Mouse (Mus musculus) frontal cortex, postnatal 25 days (tissue): ENCODE results near the gene Inpp4a.

ENCODE experiments used
- DNase-seq, 2 experiments: peaks; one replicate each; pipeline ENCODE4 v3.0.0; 2022; ENCODE audit warnings: low spot score in 2 of 2

Gene Inpp4a

GRCm38 (mm10) chr1:37323208-37323607, 23.5 kb downstream of the Inpp4a start:
- no peak for DNase-seq

DNA sequence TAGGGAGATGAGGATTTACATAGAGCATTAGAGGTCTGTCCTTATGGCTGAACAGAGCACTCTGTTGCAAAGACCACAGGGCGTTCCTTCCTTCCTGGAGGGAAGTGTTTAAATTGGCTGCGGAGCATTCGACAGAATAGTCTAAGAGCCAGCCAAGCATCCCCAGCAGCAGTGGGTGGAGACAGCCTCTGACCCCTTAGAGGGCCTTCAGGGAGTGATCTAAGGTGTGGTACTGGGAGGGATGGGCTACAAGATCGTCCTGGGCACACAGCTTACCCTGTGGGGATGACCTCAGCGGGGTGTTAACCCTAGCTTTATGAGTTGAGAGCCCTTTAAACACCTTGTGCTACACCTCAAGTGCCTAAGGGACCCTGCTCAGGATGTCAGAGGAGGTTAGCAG, 24.9 kb downstream of the Inpp4a start:
- no peak for DNase-seq

DNA sequence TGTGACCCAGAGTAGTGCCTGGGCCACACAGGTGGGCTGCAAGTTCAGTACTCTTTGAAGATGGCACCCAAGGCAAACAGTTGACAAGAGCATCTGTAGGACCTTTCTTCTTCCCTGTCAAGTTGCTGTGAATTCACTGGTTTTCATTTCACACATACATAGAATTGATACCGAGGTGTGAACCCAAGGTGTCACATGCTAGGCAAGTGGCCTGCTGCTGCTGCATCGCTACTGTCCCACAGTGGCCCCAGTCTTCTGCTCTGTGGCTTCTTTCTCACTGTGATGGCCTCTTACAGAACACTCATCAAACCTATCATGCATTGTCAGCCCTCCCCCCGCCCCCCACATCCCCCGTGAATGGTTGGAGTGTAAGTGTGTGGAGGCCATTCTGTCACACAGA, 27.6 kb downstream of the Inpp4a start:
- no peak for DNase-seq

- DNase-seq: no peak
Measured at GRCm38 (mm10) chr1:37329132-37329531, 29.5 kb downstream of the Inpp4a start.

- no peak for DNase-seq
Measured at GRCm38 (mm10) chr1:37329831-37330230, 30.2 kb downstream of the Inpp4a start.

- no peak for DNase-seq
Measured at GRCm38 (mm10) chr1:37332756-37333155, 33.1 kb downstream of the Inpp4a start.

DNA sequence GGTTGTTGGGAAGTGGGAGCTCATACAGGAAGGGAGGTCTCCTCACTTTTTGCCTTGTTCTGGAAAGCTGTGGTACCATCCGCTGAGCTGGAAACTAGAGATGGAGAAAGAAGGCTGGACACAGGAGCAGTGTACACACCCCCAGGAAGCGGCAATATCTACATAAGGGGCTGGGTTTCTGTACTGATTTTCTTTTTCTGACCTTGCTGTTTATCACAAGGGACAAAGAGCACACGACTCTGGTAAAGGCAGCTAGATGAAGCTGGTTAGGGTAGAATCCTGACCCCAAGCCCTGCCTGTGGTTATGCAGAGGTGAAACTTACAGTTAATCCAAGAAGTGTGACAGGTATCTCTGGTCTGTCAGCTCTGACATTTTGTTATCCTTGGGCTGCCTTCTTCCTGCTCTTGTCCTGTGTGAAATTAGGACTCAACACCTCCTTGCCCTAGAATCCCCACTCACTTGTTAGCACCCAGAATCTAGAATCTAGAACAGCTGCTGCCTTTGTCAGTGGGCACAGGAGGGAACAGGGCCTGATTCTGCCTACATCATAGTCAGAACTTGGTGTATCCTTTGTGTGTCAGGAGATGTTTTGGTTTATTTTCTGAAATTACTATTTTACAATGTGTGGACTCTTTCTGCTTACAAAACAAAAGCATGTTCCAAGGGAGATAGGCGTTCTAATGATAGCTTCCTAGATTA, 34.2 kb downstream of the Inpp4a start:
- no peak for DNase-seq

DNA sequence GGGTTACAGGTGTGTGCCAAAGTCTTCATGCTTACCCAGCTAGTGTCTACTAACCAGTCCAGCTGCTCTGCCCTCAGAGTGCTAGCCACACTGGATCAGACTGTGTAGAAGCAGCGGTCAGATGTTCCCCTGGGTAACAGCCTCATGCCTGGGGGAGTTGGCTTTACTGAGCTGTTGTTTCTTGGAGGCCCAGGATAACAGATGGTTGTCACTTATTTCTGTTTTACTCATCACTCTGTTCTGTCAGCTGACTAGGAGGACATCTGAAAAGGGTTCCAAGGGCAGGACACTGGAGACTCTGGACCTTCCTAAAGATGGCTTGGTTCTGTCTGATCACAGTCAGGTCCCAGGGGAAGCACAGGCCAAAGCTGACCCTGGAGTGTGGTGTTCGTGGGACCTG, 36.4 kb downstream of the Inpp4a start:
- no peak for DNase-seq

- DNase-seq: no peak
Measured at GRCm38 (mm10) chr1:37336794-37337193, 37.1 kb downstream of the Inpp4a start.

- no peak for DNase-seq
Measured at GRCm38 (mm10) chr1:37337273-37337672, 37.6 kb downstream of the Inpp4a start.

GRCm38 (mm10) chr1:37339144-37339543, 39.5 kb downstream of the Inpp4a start:
- no peak for DNase-seq

GRCm38 (mm10) chr1:37341347-37341746, 41.7 kb downstream of the Inpp4a start:
- DNase-seq: no peak

DNA sequence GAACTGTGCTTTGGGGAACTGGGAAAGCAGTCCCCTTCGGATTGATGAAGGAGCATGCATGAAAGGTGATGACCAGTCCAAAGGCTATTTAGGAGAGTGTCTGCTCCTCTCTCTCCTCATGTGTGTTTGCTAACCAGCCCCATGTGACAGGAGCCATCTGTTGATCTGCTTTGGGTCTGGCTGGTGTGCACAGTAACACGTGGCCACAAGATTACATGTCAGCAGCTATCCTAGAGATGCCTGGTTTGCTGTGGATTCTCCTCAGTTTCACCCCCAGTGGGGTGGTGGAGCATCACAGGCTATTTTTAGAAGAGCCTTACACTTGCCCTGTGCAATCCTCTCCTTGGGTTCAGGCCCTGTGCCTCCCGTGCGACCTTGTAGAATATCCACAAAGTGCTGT, 42.2 kb downstream of the Inpp4a start:
- no peak for DNase-seq

DNA sequence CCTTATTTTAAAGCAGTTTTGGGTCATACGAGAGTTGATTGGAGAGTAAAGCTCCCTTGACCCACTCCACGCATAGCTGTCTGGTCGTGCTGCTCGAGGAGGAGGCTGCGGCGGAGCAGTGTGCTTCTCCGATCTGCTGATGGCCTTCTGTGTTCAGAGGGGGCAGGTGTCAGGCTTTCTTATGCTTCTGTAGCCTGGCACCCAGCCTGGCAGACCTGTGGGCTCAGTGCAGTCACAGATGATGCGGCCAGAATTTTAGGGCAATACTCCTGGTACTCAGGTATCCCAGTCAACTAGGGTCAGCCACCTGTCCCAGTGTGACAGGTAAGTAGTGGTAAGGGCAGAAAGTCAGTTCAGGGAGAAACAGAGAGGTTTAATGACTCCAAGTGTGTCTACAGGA, 42.9 kb downstream of the Inpp4a start:
- no peak for DNase-seq

DNA sequence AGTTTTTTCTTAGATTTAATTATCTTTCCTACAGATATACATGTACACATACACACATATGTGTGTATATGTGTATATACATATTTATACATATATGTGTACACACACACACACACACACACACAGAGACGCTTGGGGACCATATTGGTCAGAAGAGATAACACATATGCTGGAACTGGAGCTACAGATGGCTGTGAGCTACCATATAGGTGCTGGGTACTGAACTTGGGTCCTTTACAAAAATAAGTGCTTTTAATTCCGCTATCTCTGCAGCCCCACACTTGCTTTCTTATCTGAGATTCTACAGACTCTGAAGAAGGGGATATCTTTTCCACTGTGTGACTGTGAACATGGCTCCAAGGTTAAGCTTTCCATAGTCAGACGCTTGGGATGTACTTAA, 43.6 kb downstream of the Inpp4a start:
- DNase-seq: no peak

GRCm38 (mm10) chr1:37344223-37344916, 44.7 kb downstream of the Inpp4a start:
- no peak for DNase-seq

- DNase-seq: no peak
Measured at GRCm38 (mm10) chr1:37347361-37348080, 47.9 kb downstream of the Inpp4a start.

- peak in 1 of 2 experiments; percentile 45 for DNase-seq
Measured at GRCm38 (mm10) chr1:37350886-37351651, 51.4 kb downstream of the Inpp4a start.

DNA sequence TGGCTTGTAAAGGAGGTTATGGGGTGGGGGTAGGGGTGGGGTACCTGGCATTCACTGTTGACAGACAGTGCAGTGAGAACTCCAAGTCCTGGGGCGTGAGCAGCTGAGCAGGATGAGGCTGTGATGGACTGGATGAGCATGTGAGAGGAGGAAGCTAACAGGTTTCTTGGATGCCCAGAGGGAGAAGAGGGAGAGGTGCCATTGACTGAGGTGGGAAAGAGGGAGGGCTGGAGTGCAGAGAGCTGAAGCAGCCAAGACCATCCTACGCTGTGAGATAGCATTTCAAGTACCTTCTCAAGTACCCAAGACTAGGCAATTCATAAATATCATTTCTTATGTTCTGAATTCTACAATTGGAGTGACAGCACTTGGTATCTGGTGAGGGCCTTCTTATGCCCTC, 52.3 kb downstream of the Inpp4a start:
- DNase-seq: no peak

DNA sequence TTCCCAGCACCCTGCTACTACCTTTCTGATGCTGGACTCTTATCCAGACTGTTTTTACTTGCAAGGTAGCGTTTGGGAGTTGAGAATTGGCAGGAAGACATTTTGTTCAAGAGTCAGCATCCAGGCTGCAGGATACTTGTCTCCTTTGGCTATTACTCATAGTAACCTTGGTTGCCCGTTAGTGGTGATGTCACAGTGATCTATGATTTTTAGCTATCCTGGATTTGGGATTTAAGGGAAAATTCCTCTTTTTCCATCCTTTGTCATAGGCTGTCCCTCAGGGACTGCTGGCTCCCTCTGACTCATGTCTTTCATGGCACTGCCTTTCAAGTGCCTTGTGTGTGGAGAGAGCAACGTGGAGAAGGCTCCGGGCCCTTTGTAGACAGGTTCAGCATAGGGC, 53.8 kb downstream of the Inpp4a start:
- no peak for DNase-seq

- no peak for DNase-seq
Measured at GRCm38 (mm10) chr1:37355492-37355891, 55.8 kb downstream of the Inpp4a start.

DNA sequence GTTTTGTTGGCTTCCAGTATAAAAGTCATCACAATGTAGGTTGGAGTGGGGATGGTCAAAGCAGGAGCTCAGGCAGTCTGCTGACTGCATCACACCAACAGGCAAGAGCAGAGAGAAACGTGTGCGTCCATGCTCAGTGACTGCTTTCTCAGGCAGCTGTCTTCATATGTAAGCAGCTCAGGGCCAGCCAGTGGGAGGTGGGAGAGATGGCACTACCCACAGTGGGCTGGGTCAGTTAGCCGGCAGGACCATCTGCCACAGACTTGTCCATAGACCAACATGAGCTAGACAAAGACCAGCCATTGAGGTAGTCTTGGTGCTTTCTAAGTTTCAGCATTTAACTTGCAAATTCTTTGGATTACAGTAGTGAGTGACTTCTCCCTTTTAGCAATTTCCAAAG, 56.6 kb downstream of the Inpp4a start:
- DNase-seq: no peak
